Mouse (Mus musculus) lung, postnatal 0 days (tissue): ENCODE measurements around the gene Bach2. TPM values are rescaled to one million over a fixed set of nuclear protein-coding genes. Genes with fewer than 3 reads are reported as not detected.

Experiments used
- ATAC-seq: fragments of 200-750 bp; cut with Nextera tagmentation; 2 replicates; pipeline ENCODE4 v1.8.0; 2017; ENCODE audit warnings: moderate library complexity
- DNase-seq: peaks from one replicate; pipeline ENCODE4 v3.0.0-alpha.2; 2016; ENCODE audit warnings: low spot score
- H3K27ac ChIP-seq: fragments of 300-500 bp; sonication (generic); 2 replicates; pipeline ENCODE4 v1.5.1; 2014; ENCODE audit warnings: antibody characterized with exemption, mild to moderate bottlenecking, low read length, mixed read lengths
- H3K27me3 ChIP-seq: fragments of 300-500 bp; sonication (generic); replicated peaks from 2 replicates; pipeline ENCODE4 v1.6.1; 2014; ENCODE audit warnings: low read length, mixed read lengths; ENCODE audit not compliant: insufficient read depth
- H3K36me3 ChIP-seq: fragments of 300-500 bp; sonication (generic); 2 replicates; pipeline ENCODE4 v1.6.1; 2014; ENCODE audit warnings: low read length, mixed read lengths; ENCODE audit not compliant: insufficient read depth
- H3K4me1 ChIP-seq: fragments of 300-500 bp; sonication (generic); 2 replicates; pipeline ENCODE4 v1.6.1; 2014; ENCODE audit warnings: antibody characterized with exemption, low read depth, low read length, mixed read lengths; ENCODE audit not compliant: insufficient read depth
- H3K4me2 ChIP-seq: fragments of 300-500 bp; sonication (generic); replicated peaks from 2 replicates; pipeline ENCODE4 v1.6.1; 2014; ENCODE audit warnings: low read depth, mild to moderate bottlenecking, low read length, moderate library complexity, mixed read lengths
- H3K4me3 ChIP-seq: fragments of 300-500 bp; sonication (generic); 2 replicates; pipeline ENCODE4 v1.5.1; 2014; ENCODE audit warnings: low read depth, low read length
- H3K9ac ChIP-seq: fragments of 300-500 bp; sonication (generic); replicated peaks from 2 replicates; pipeline ENCODE4 v1.6.1; 2014; ENCODE audit warnings: low read depth, mild to moderate bottlenecking
- H3K9me3 ChIP-seq: fragments of 300-500 bp; sonication (generic); 2 replicates; pipeline ENCODE4 v1.6.1; 2016; ENCODE audit warnings: low read length, mixed read lengths
- CTCF ChIP-seq: IDR thresholded peaks from 2 replicates; pipeline ENCODE4 v1.5.1; 2016; ENCODE audit warnings: antibody characterized with exemption, mild to moderate bottlenecking
- EP300 ChIP-seq: IDR thresholded peaks from 2 replicates; pipeline ENCODE4 v1.6.1; 2016; ENCODE audit warnings: antibody characterized with exemption, mild to moderate bottlenecking, control low read depth
- WGBS: fragments of 180-500 bp; shearing (Covaris S2); extraction: QIAGEN DNeasy Blood & Tissue Kit; methylation state at CpG from one replicate; pipeline ENCODE4 v1.1.7; 2014; 5-methylcytosine and 5-hydroxymethylcytosine counted together
- polyA plus RNA-seq: library from polyadenylated mRNA; unstranded; fragments of >200 nt; fragmentation: Nextera tagmentation; extraction: Ambion mirVana; gene quantifications from 2 replicates; pipeline ENCODE4 v1.2.1, GENCODE M21; 2015

The Bach2 gene
- polyA plus RNA-seq, 1 experiment from 2014 or later: 8.8 TPM

DNA sequence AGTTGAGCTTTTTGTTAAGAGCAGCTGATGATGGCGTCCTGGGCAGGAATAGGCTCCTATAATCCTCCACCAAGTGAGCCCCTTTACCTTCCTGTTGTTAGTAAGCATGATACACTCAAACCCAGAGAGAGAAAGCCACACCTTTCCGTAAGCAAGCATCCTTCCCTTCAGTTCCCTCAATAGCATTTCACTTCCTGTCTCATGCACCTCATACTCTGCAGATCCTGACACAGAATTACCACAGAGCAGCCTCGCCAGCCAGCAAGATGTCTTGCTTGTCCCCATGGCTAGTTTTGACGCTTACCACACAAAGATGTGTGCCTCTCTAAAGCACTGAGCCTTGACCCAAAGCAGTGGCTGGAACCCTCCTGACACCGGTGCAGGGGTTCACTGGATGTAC lies 348.9 kb downstream of the Bach2 start:
- TF ChIP-seq CTCF (no peak), EP300 (no peak)
- no peak overlapping the region for H3K4me2 ChIP-seq
- DNase-seq (no peak), ATAC-seq (no peak)
- no peaks in the 10 kb centered on the region for H3K36me3 ChIP-seq
- H3K27ac ChIP-seq: no peak overlapping the region
- no peaks in the 10 kb centered on the region for H3K27me3 ChIP-seq
- no peaks in the 10 kb centered on the region for H3K9me3 ChIP-seq
- no peaks in the 10 kb centered on the region for H3K4me1 ChIP-seq
- H3K9ac ChIP-seq: no peak overlapping the region
- 83% methylated on average over 5 of the region's 5 CpGs for WGBS
- H3K4me3 ChIP-seq: no peak overlapping the region

DNA sequence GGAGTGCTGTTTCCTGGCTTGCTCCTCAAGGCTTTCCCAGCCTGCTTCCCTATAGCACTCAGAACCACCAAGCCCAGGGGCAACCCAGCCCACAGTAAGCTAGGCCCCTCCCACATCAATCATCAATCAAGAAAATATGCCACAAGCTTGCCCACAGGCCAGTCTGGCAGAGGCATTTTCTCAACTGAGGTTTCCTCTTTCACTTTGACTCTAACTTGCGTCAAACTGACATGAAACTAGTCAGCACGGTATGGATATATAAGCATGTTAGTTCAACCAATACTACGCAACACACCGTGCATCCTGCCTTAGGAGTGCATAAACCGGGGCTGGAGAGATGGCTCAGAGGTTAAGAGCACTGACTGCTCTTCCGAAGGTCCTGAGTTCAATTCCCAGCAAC lies 349.6 kb downstream of the Bach2 start:
- Histone ChIP-seq H3K4me3 (no peak overlapping the region), H3K4me2 (no peak overlapping the region), H3K36me3 (no peaks in the 10 kb centered on the region), H3K9me3 (no peaks in the 10 kb centered on the region), H3K4me1 (no peaks in the 10 kb centered on the region), H3K9ac (no peak overlapping the region), H3K27me3 (no peaks in the 10 kb centered on the region), H3K27ac (no peak overlapping the region)
- TF ChIP-seq CTCF (no peak), EP300 (no peak)
- 87% methylated on average over 6 of the region's 6 CpGs for WGBS
- no peak for ATAC-seq
- no peak for DNase-seq

DNA sequence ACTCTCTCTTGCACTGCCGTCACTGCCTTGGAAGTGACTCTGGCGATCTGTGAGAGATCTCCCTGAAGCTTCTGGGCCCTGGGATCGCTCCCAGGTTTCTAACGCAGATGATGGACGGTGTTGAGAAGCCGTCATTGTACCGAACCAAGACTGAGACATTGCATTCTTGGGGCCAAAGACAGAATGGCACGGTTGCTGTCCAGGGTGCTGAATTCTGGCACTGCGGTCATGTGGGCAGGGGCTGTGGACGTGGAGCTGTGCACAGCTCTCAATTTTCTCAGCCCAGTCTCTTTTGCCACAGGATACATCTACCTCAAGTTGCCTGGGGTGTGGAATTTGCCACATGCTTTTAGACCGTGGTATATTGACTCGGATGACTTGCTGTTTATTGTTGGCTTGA lies 362.5 kb downstream of the Bach2 start:
- peak; percentile 62 for DNase-seq
- Histone ChIP-seq H3K4me1 (no peaks in the 10 kb centered on the region), H3K4me3 (no peak overlapping the region), H3K4me2 (no peak overlapping the region), H3K36me3 (no peaks in the 10 kb centered on the region), H3K27me3 (no peaks in the 10 kb centered on the region), H3K9me3 (no peaks in the 10 kb centered on the region), H3K9ac (no peak overlapping the region), H3K27ac (no peak overlapping the region)
- ATAC-seq: peak; percentile 53; the same call in 1 of the 2 replicates
- 22% methylated on average over 12 of the region's 12 CpGs for WGBS
- TF ChIP-seq EP300 (no peak), CTCF (no peak)

DNA sequence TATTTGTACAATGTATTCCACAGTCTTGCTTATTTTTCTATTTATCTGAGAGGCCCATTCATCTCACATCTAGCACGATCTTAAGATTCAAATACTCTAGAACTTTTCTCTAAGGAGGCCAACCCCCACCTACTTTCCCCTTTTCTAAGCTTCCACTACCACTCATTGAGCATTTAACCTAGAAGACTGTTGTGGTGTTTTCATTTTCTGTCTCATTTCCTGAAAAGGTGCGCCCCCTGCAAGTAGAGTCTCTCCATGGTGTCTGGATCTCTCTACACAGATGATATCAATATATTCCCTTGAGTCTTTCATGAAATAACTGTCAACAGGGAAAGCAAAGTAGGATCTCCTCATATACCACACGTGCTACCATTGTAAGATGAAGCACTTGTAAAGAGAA lies 364.1 kb downstream of the Bach2 start, which contains the start of gene Gja10:
Gene Gja10 (minus strand): TSS at position 101 of the 400 bp plus-strand sequence.
- 56% methylated on average over 3 of the region's 3 CpGs for WGBS
- no peak for ATAC-seq
- TF ChIP-seq EP300: no peak
- TF ChIP-seq CTCF: no peak
- H3K9me3 ChIP-seq: no peaks in the 10 kb centered on the region
- no peak within 1 kb of the TSS for H3K4me2 ChIP-seq
- DNase-seq: no peak
- H3K27ac ChIP-seq: no peak within 1 kb of the TSS
- H3K27me3 ChIP-seq: no peaks in the 10 kb centered on the region
- H3K9ac ChIP-seq: no peak within 1 kb of the TSS
- H3K36me3 ChIP-seq: no peaks in the 10 kb centered on the region
- no peak within 1 kb of the TSS for H3K4me3 ChIP-seq
- H3K4me1 ChIP-seq: no peaks in the 10 kb centered on the region

DNA sequence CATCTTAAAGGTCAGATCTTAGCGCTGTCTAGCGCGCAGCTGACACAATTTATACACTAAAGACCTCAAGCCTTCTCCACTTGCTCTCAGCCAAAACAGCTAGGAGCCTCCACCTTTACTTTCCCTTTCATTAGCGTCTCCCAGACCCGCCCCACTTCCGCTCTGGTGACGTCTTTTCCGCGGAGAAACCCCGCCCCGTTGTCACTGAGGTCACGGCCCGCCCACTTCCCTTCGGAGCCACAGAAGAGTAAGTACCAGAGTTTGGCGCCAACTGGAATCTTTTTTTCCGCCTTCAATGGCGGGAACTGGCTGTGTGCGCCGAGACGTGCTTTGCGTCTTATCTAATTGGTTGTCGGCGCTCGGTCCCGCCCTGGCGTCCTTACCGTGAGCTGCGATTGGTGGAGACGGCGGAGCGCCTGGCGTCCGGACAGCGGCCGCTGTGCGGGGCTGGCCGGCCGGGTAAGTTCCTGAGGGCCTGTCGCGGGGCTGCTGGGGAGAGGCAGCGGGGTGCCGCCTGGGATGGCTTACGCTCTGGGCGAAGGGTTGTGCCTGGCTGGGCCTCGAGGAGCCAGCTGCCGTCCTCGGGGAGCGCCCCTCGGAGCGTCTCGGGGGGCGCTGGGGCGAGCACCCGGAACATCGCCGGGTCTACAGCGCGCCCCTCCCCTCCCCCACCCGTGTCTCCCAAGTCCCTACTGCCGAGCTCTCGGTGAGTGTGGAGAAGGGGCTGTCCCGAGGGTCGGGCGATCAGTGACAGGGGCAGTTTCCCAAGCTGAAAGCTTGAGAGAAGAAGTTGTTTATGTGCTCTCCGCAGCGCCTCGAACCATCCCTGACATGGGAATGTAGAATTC lies 376.7 kb downstream of the Bach2 start, which contains the start of gene Casp8ap2:
Gene Casp8ap2 (plus strand): TSS at position 418 of the 848 bp plus-strand sequence.
- H3K9me3 ChIP-seq: no peaks in the 10 kb centered on the region
- H3K27me3 ChIP-seq: no peaks in the 10 kb centered on the region
- H3K9ac ChIP-seq: peak within 1 kb of the TSS; percentile 91
- DNase-seq: peak; percentile 100
- 1% methylated on average over 62 of the region's 67 CpGs for WGBS
- H3K36me3 ChIP-seq: no peaks in the 10 kb centered on the region
- peak within 1 kb of the TSS; percentile 76 for H3K4me2 ChIP-seq
- peaks cover 4% of the 10 kb centered on the region; the same call in 1 of the 2 replicates for H3K4me1 ChIP-seq
- TF ChIP-seq CTCF (peak; percentile 16), EP300 (peak; percentile 84)
- peak within 1 kb of the TSS; percentile 92 for H3K4me3 ChIP-seq
- H3K27ac ChIP-seq: peak within 1 kb of the TSS; percentile 91
- peak; percentile 99 for ATAC-seq

GRCm38 (mm10) chr4:32621637-32622036 lies 383.0 kb downstream of the Bach2 start:
- Histone ChIP-seq H3K9ac (no peak overlapping the region), H3K4me1 (no peaks in the 10 kb centered on the region), H3K4me3 (no peak overlapping the region), H3K27me3 (no peaks in the 10 kb centered on the region), H3K36me3 (no peaks in the 10 kb centered on the region), H3K4me2 (no peak overlapping the region), H3K27ac (no peak overlapping the region), H3K9me3 (no peaks in the 10 kb centered on the region)
- TF ChIP-seq CTCF (no peak), EP300 (peak; percentile 74)
- ATAC-seq (peak; percentile 96), DNase-seq (peak; percentile 73)
